Mouse (Mus musculus) forebrain, embryonic 11.5 days (tissue): ENCODE data around the gene Sipa1l3. TPM values are rescaled to one million over a fixed set of nuclear protein-coding genes. Genes with fewer than 3 reads are reported as not detected.
A peak's percentile ranks its signal among the peaks of the same experiment; 100 is the strongest.

Experiments
- ATAC-seq: fragments of 200-750 bp; cut with Nextera tagmentation; replicated peaks from 2 replicates; pipeline ENCODE4 v1.8.0; 2017; ENCODE audit warnings: moderate TSS enrichment; ENCODE audit not compliant: low FRiP score
- DNase-seq: peaks from one replicate; pipeline ENCODE4 v3.0.0-alpha.2; 2017; ENCODE audit warnings: low spot score
- H3K27ac ChIP-seq: fragments of 300-500 bp; sonication (generic); 2 replicates; pipeline ENCODE4 v1.5.1; 2014; ENCODE audit warnings: low read depth, low read length
- H3K27me3 ChIP-seq: fragments of 300-500 bp; sonication (generic); 2 replicates; pipeline ENCODE4 v1.6.1; 2014; ENCODE audit warnings: mild to moderate bottlenecking, low read length, mixed read lengths; ENCODE audit not compliant: control insufficient read depth, insufficient read depth
- H3K36me3 ChIP-seq: fragments of 300-500 bp; sonication (generic); 2 replicates; pipeline ENCODE4 v1.6.1; 2014; ENCODE audit warnings: mild to moderate bottlenecking, low read length, moderate library complexity, mixed read lengths; ENCODE audit not compliant: control insufficient read depth, insufficient read depth
- H3K4me1 ChIP-seq: fragments of 300-500 bp; sonication (generic); replicated peaks from 2 replicates; pipeline ENCODE4 v1.6.1; 2014; ENCODE audit warnings: low read length, mixed read lengths; ENCODE audit not compliant: control insufficient read depth, insufficient read depth
- H3K4me2 ChIP-seq: fragments of 300-500 bp; sonication (generic); 2 replicates; pipeline ENCODE4 v1.6.1; 2014; ENCODE audit warnings: low read depth, mild to moderate bottlenecking, low read length, moderate library complexity, mixed read lengths; ENCODE audit not compliant: severe bottlenecking
- H3K4me3 ChIP-seq: fragments of 300-500 bp; sonication (generic); 2 replicates; pipeline ENCODE4 v1.5.1; 2014; ENCODE audit warnings: low read depth, low read length
- H3K9ac ChIP-seq: fragments of 300-500 bp; sonication (generic); 2 replicates; pipeline ENCODE4 v1.6.1; 2014; ENCODE audit warnings: low read length
- H3K9me3 ChIP-seq: fragments of 300-500 bp; sonication (generic); 2 replicates; pipeline ENCODE4 v1.6.1; 2016; ENCODE audit warnings: low read length, mixed read lengths; ENCODE audit not compliant: control insufficient read depth
- WGBS: fragments of 180-500 bp; shearing (Covaris S2); extraction: QIAGEN DNeasy Blood & Tissue Kit; methylation state at CpG from one replicate; pipeline ENCODE4 v1.1.7; 2014; 5-methylcytosine and 5-hydroxymethylcytosine counted together
- polyA plus RNA-seq: library from polyadenylated mRNA; unstranded; fragments of >200 nt; fragmentation: Nextera tagmentation; extraction: Ambion mirVana; gene quantifications from 2 replicates; pipeline ENCODE4 v1.2.1, GENCODE M21; 2014

Sipa1l3 gene
- polyA plus RNA-seq, 1 experiment from 2014 or later: 15.9 TPM

GRCm38 (mm10) chr7:29452991-29453741 is 65.3 kb downstream of the Sipa1l3 start:
- H3K9ac ChIP-seq: no peak overlapping the region
- WGBS: 23% methylated on average over 18 of the region's 18 CpGs
- peak overlapping the region; percentile 9; the same call in 1 of the 2 replicates for H3K4me2 ChIP-seq
- no peaks in the 10 kb centered on the region for H3K36me3 ChIP-seq
- H3K9me3 ChIP-seq: no peaks in the 10 kb centered on the region
- no peaks in the 10 kb centered on the region for H3K27me3 ChIP-seq
- peaks cover 6% of the 10 kb centered on the region; the same call in 1 of the 2 replicates for H3K4me1 ChIP-seq
- H3K27ac ChIP-seq: peak overlapping the region; percentile 19; the same call in 1 of the 2 replicates
- DNase-seq: peak; percentile 61
- H3K4me3 ChIP-seq: no peak overlapping the region
- peak; percentile 36 for ATAC-seq

- Histone ChIP-seq H3K27ac (no peak overlapping the region), H3K36me3 (no peaks in the 10 kb centered on the region), H3K27me3 (no peaks in the 10 kb centered on the region), H3K4me1 (peaks cover 6% of the 10 kb centered on the region; the same call in 1 of the 2 replicates), H3K4me2 (no peak overlapping the region), H3K9ac (no peak overlapping the region), H3K9me3 (no peaks in the 10 kb centered on the region), H3K4me3 (no peak overlapping the region)
- DNase-seq: no peak
- WGBS: 81% methylated on average over 6 of the region's 6 CpGs
- no peak for ATAC-seq
These were observed 66.1 kb downstream of the Sipa1l3 start for GRCm38 (mm10) chr7:29452381-29452780.

- H3K36me3 ChIP-seq: no peaks in the 10 kb centered on the region
- ATAC-seq (no peak), DNase-seq (no peak)
- peaks cover 4% of the 10 kb centered on the region; the same call in 1 of the 2 replicates for H3K4me1 ChIP-seq
- H3K27me3 ChIP-seq: no peaks in the 10 kb centered on the region
- H3K9me3 ChIP-seq: no peaks in the 10 kb centered on the region
- H3K4me2 ChIP-seq: no peak overlapping the region
- 89% methylated on average over 5 of the region's 5 CpGs for WGBS
- H3K27ac ChIP-seq: no peak overlapping the region
- H3K9ac ChIP-seq: no peak overlapping the region
- H3K4me3 ChIP-seq: no peak overlapping the region
These were observed 68.3 kb downstream of the Sipa1l3 start for GRCm38 (mm10) chr7:29450175-29450574.

GRCm38 (mm10) chr7:29448830-29449229 is 69.6 kb downstream of the Sipa1l3 start:
- Histone ChIP-seq H3K27me3 (no peaks in the 10 kb centered on the region), H3K4me1 (no peaks in the 10 kb centered on the region; the same call in 1 of the 2 replicates), H3K36me3 (no peaks in the 10 kb centered on the region), H3K4me3 (no peak overlapping the region), H3K9me3 (no peaks in the 10 kb centered on the region), H3K27ac (no peak overlapping the region), H3K4me2 (no peak overlapping the region), H3K9ac (no peak overlapping the region)
- ATAC-seq (no peak), DNase-seq (no peak)
- 95% methylated on average over 6 of the region's 6 CpGs for WGBS

GRCm38 (mm10) chr7:29447147-29447829 is 71.2 kb downstream of the Sipa1l3 start:
- H3K27ac ChIP-seq: no peak overlapping the region
- DNase-seq (no peak), ATAC-seq (no peak)
- no peak overlapping the region for H3K4me3 ChIP-seq
- no peak overlapping the region for H3K4me2 ChIP-seq
- WGBS: 92% methylated on average over 11 of the region's 11 CpGs
- H3K9me3 ChIP-seq: no peaks in the 10 kb centered on the region
- no peak overlapping the region for H3K9ac ChIP-seq
- H3K27me3 ChIP-seq: no peaks in the 10 kb centered on the region
- H3K36me3 ChIP-seq: no peaks in the 10 kb centered on the region
- H3K4me1 ChIP-seq: no peaks in the 10 kb centered on the region

GRCm38 (mm10) chr7:29446156-29446555 is 72.3 kb downstream of the Sipa1l3 start:
- WGBS: 94% methylated on average over 4 of the region's 4 CpGs
- Histone ChIP-seq H3K9me3 (no peaks in the 10 kb centered on the region), H3K4me1 (peaks cover 3% of the 10 kb centered on the region; the same call in 1 of the 2 replicates), H3K4me3 (no peak overlapping the region), H3K9ac (no peak overlapping the region), H3K27me3 (no peaks in the 10 kb centered on the region), H3K4me2 (no peak overlapping the region), H3K36me3 (no peaks in the 10 kb centered on the region), H3K27ac (no peak overlapping the region)
- no peak for DNase-seq
- no peak for ATAC-seq

GRCm38 (mm10) chr7:29444527-29444926 is 73.9 kb downstream of the Sipa1l3 start:
- Histone ChIP-seq H3K4me2 (no peak overlapping the region), H3K27ac (no peak overlapping the region), H3K27me3 (no peaks in the 10 kb centered on the region), H3K9ac (no peak overlapping the region), H3K9me3 (no peaks in the 10 kb centered on the region), H3K4me3 (no peak overlapping the region), H3K36me3 (no peaks in the 10 kb centered on the region), H3K4me1 (peaks cover 3% of the 10 kb centered on the region; the same call in 1 of the 2 replicates)
- WGBS: 71% methylated on average over 5 of the region's 5 CpGs
- ATAC-seq (no peak), DNase-seq (no peak)

- no peak overlapping the region for H3K4me3 ChIP-seq
- WGBS: 85% methylated on average over 2 of the region's 2 CpGs
- no peak overlapping the region for H3K27ac ChIP-seq
- no peaks in the 10 kb centered on the region for H3K36me3 ChIP-seq
- H3K4me2 ChIP-seq: no peak overlapping the region
- H3K27me3 ChIP-seq: no peaks in the 10 kb centered on the region
- no peak for ATAC-seq
- H3K9me3 ChIP-seq: no peaks in the 10 kb centered on the region
- H3K9ac ChIP-seq: no peak overlapping the region
- peaks cover 3% of the 10 kb centered on the region; the same call in 1 of the 2 replicates for H3K4me1 ChIP-seq
- DNase-seq: no peak
These were observed 74.4 kb downstream of the Sipa1l3 start for GRCm38 (mm10) chr7:29444070-29444469.
